Mouse (Mus musculus): Measurements from ENCODE around the gene Prl2a1.
"Not testable (repeated sequence)": the region's sequence is repeated elsewhere in the genome, so short reads cannot be mapped to it uniquely, and the experiment has no call there.

Gene Prl2a1

DNA sequence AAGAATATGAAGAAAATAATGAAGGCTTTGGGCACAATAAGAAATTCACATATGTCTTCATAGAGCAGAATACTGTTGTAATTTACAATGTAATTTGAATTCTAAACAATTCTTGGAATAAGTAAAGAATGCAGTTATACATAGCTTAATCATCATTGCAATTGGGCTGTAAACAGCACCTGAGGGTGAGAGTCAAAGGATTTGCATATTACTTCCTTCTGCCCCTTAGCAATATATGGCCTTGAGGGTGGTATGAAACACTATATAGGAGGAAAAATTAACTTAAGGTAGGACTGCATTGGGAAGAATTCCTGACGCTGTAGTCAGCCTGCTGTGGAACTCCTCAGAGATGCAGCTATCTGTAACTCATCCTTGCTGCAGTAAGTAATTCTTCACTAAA, at the start of gene Prl2a1:
Prl2a1 (plus strand) TSS at position 301 of the 400 bp plus-strand sequence.
- DNase-seq, result no peak

DNA sequence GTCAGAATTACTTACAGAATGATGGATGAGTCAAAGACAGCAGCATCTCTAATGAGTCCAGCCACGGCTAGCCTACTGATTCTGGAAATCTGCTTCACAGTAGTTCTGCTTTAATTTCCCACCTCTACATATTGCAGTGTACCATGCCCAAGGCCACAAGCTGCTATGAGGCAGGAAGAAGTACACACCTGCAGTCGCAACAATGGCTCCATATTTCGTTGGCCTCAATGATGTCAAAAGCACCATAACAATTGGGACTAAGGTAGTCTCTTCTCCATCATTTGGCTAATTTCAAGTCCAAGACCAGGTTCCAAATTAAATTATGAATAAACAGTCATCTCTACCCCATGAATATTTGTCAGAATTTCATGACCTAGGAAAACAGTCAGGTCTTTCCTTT, 20.8 kb upstream of the Prl2a1 start, which contains the start of gene Prl7c1:
Prl7c1 (minus strand) TSS at position 101 of the 400 bp plus-strand sequence.
- DNase-seq, result not testable (repeated sequence)

- DNase-seq, result no peak
These were observed 2.2 kb upstream of the Prl2a1 start for GRCm38 (mm10) chr13:27799303-27799702.

- no peak for DNase-seq
These were observed 1.3 kb downstream of the Prl2a1 start for GRCm38 (mm10) chr13:27802765-27803164.

GRCm38 (mm10) chr13:27849042-27849441, 47.6 kb downstream of the Prl2a1 start, which contains the start of gene Prl2c1:
Gene Prl2c1, plus strand, starts transcription at chr13:27849342.
- no peak for DNase-seq
